Mouse (Mus musculus) gastrocnemius, adult 18-20 months (tissue): ENCODE data around the gene Pacs1. TPM values are rescaled to one million over a fixed set of nuclear protein-coding genes. Genes with fewer than 3 reads are reported as not detected.

Experiments used
- DNase-seq: peaks from one replicate; pipeline ENCODE4 v3.0.0; 2021; ENCODE audit warnings: low spot score
- long read RNA-seq, 2 experiments: library from polyadenylated mRNA; stranded (forward); transcript quantifications; one replicate each; pipeline ENCODE4 v2.0.0; 2021
- total RNA-seq, 2 experiments: library from RNA; stranded (reverse); gene quantifications; 2 replicates each; pipeline ENCODE4 v1.2.3; 2021

The Pacs1 gene
- total RNA-seq, result 1 to 10 TPM; 6.5 to 8.2 TPM
- long read RNA-seq, experiment 1, full-length matches to known transcripts, result 4 of 5 reads
- long read RNA-seq, experiment 1, partial matches to known transcripts, result 0 of 5 reads
- long read RNA-seq, experiment 1, other reads (novel, unspliced or antisense), result 1 of 5 reads
- long read RNA-seq, experiment 2, full-length matches to known transcripts, result 7 of 11 reads
- long read RNA-seq, experiment 2, partial matches to known transcripts, result 2 of 11 reads
- long read RNA-seq, experiment 2, other reads (novel, unspliced or antisense), result 2 of 11 reads

DNA sequence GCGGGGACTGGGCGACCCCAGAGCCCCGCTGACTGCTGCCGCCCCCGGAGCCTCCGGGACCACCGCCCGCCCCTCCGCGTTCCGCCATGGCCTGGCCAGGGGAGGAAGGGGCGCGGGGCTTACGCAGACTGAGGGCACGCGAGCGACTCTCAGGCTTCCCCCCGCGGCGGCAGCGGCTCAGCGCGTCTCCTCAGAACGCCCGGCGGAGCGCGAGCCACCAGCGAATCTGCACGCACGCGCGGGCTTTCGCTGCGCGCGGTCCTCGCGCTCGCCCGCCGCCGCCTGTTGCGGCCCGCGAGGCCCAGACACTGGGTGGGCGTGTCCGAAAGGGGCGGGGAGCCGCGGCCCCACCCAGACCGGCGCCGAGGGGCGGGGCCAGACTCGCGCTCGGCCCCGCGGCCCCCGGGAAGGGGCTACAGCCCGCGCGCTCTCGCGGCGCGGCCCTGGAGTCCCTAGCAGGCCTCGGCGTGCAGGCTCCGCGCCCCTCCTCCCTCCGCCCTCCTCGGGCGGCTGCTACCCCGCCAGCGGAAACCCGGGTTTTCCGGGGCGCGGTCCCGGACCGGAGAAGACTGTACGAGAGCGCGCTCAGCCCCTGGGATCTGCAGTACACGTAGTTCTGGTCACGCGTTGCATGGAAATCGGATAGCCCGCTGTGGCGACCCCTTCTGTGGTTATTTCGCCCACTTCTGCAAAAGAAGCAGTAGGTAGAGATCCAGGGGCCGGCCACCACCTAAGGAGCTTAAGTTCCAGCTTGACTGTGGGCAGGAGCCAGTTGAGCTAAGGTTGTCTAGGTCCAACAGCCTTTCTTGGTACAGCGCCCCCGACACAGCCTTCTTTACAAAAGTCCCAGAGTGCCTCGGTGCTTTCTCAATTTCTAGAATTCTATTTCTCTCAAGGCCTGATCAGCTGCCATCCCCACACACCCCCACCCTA lies at the start of gene Pacs1:
Pacs1 (minus strand) TSS at position 319 of the 933 bp plus-strand sequence.
- peak; percentile 78 for DNase-seq

DNA sequence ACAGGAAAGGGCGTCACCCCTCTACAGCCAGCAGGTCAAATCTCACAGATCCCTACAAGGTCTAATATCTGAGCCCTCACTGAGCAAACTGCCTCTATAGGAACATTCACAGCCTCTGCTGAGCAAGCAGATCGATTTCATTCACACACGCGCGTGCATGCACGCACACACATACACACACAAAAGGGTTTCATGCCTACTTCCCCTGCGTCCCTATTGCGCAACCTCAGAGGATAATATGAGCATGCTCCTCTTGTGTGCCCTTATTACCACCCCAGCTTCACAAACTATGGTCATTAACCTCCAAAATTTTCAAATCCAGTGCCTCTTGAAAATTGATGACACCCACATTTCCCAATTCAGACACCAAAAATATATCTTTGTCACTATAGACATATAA lies 40.3 kb upstream of the Pacs1 start:
- no peak for DNase-seq

DNA sequence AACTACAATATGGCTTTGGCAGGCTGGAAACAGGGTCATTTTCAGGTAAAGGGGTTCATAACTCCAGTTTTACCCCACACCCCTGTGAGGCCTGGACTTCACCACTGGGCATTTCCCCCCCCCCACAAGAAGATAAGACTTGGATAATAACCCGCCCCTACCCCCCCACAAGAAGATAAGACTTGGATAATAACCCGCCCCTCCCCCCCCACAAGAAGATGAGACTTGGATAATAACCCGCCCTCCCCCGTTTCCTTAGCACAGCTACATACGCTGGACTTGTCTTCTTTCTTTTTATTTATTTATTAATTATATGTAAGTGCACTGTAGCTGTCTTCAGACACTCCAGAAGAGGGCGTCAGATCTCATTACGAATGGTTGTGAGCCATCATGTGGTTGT lies 36.1 kb upstream of the Pacs1 start:
- DNase-seq, result no peak

DNA sequence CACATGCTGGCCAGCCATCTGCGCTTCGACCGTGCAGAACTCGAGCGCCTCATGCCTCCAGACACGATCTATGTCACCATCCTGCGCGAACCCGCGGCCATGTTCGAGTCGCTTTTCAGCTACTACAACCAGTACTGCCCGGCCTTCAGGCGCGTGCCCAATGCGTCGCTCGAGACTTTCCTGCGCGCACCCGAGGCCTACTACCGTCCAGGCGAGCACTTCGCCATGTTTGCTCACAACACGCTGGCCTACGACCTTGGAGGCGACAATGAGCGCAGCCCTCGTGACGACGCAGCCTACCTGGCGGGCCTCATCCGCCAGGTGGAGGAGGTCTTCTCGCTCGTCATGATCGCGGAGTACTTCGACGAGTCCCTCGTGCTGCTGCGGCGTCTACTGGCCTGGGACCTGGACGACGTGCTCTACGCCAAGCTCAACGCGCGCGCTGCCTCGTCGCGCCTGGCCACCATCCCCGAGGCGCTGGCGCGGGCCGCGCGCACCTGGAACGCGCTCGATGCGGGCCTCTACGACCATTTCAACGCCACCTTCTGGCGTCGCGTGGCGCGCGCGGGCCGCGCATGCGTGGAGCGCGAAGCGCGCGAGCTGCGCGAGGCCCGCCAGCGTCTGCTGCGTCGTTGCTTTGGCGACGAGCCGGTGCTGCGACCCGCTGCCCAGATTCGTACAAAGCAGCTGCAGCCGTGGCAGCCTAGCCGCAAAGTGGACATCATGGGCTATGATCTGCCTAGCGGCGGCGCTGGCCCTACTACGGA lies 34.2 kb upstream of the Pacs1 start:
- no peak for DNase-seq

DNA sequence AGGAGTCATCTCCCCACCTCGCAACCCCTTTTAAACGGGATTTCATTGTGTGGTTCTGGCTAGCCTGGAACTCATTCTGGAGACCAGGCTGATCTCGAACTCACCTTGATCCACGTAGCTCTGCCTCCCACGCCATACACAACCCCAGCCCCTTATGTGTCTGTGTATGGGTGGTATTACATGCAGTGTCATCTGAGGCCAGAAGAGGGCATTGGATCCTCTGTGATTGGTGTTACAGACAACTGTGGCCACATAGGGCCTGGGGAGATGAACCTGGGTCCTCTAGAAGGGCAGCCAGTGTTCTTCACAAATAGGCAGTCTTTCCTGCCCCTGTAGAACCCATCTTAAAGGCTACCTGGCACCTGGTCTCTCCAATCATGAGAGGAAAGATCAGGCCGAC lies 33.4 kb upstream of the Pacs1 start:
- DNase-seq, result no peak

DNA sequence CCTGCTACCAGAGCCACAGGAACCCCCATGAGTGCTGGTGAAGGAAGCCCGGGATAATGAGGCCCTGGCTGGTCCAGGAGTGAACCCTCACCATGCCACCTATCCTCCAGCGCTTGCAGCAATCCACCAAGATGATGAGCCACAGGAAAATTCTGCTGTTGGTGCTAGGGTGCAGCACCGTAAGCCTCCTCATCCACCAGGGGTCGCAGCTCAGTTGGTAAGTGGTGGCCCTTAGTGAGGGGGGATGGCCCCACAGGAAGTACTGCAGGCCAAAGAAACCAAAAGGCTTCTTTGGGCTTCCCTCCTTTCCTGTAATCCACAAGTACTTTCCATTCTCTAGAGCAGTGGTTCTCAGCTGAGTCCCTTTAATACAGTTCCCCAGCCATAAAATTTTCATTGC lies 29.5 kb upstream of the Pacs1 start:
- DNase-seq, result no peak

DNA sequence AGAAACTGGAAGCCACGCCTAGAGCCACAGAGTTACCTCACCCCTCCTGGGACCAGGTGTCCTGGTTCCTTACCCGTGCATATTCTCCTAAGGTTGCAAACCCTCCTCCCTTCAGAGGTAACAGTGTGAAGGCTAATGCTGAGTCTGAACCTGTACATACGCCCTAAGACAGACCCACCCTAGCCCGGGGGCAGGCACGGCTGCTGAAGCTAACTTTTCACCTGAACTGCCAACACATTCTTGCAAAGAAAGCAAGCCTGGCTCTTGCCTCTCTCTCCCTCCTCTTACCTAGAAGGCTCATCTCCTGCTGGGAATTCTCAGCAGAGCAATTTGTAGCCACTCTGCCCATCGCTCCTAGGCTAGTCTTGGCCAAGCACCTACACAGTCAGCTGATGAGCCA lies 27.7 kb upstream of the Pacs1 start:
- no peak for DNase-seq

DNA sequence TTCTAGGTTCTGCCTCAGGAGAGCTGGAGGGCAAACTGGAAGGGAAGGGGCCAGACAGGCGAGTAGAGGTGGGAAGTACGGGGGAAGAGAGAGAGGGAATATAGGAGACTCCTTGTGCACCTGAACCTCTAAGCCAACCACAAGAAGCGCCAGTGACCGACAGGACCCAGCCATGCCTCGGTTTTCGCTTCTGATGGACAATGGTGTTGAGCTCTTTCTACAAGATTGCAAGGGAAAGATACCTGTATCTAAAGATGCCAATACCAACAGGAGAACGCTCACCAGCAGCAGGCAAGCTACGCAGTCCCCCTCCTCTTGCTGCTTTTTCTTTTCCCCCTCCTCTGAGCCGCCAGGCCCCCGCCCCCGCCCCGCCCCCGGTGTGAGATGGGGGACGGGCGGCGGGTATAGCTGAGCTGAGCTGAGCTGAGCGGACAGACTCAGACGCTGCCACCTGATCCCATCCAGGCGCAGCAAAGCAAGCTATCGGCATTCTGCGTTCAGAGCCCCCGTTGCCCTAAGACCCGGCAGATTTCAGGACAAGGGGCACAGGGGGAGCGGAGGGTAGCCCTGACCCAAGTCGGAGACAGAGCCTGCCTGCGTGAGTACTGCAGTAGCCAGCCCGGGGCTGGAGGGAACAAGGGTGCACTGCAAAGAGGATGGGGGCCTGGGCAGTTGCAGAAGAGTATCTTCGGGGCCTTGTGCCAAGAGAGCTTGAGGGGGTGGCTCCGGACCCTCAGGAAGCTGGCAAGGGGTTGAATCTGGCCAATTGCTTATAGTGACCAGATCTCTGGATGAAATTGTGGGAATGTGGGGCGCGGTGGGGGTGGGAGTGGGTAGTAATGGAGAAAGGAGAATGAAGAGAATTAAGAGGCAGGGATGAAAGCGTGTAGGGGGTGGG lies 25.2 kb upstream of the Pacs1 start, which contains the start of gene Gal3st3:
Gal3st3 (plus strand) TSS at position 429 of the 898 bp plus-strand sequence.
- no peak for DNase-seq

DNA sequence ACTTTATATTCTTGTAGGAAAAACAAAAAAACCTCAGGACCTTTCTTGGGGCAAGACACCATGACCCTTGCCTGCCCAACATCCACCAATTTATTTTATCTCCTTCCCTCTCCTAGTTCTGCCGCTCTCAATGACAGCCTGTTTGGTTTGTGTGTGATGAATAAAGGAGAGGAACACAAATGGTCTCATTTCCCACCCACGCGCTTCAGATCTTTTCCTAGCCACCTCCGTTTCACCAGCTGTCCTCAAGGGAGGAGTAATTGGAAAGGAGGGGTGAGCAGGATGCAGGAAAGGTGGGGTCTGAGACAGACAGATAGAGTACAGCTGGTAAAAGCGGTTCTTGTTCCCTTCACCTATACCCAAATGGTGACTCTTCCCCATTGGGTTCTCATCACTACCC lies 23.7 kb upstream of the Pacs1 start:
- DNase-seq, result no peak

DNA sequence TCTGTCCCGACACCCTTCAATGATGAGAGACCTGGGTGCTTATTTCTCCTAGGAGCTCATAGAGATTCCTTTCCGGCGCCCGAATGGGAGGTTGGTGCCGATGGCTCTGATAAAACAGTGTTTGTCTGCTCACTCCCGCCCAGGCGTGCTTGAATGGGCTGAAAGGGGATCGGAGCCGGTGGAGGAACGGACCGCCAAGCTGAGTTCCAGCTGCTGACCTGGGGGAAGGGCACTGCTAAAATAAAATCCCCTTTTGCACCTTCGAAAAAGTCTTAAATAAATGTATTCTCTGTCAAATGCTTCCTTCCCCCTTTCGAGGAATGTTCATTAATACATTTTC lies 22.8 kb upstream of the Pacs1 start:
- DNase-seq, result no peak

DNA sequence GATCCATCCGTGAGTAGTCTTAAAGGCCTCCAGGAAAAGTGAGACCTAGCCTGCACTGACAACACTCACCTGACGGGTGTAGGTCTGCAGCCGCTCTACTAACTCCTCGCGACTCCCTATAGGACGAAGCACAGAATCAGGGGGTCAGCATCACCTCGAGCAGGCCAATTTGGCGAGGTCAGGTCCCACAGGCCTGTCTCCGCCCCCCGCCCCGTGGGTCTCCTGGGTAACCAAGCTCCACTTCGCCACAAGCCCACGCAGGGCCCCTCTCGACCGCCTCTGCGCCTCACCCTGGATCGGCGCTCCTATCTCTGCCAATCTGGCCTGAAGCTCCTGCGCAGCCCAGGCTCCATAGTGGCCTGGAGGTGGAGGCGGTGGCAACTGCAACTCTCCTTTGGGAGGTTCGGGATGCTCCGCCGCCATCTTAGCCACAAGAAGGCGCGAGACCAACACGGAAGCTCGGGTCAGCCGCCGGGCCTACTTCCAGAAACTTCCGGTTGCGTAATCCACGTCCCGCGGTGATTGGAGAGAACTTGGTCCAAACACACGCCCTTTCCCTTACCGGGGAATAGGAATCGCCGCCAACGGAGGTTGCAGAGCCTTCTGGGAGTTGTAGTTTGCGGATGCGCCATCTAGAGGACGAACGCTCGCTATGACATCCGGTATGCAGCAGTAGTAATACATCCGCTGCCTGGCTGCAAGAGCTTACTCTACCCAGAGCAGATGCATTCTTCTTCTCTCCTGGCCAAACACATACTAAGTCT lies 22.2 kb upstream of the Pacs1 start, which contains the start of gene Sf3b2:
Sf3b2 (minus strand) TSS at position 484 of the 764 bp plus-strand sequence.
- peak; percentile 99 for DNase-seq

DNA sequence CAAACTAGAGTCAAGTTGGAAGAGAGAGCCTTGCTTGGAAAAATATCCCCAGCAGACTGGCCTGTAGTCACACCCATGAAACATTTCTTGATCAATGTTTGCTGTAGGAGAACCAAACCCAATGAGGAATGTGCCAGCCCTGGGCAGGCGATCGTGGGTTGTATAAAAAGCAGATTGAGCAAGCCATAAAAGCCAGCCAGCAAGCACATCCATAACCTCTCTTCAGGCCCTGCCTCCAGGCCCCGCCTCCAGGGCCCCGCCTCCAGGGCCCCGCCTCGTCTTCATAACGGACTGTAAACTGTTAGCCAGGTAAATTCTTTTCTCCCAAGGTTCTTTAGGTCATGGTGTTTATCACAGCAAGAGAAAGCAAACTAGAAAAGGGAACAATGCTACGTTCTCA lies 5.5 kb upstream of the Pacs1 start:
- DNase-seq, result no peak

DNA sequence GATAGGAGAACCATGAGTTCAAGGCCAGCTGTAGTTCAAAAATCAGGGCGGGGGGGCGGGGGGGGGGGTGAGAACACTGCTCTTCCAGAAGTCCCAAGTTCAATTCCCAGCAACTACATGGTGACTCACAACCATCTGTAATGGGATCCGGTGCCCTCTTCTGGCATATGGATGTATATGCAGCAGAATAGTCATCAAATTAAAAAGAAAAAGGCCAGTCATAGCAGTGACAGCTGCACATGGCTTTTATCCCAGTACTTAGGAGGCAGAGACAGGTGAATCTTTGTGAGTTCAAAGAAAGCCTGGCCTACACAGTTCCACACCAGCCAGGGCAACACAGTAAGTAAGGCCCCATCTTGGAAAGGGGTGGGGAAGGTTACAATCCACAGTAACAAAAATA lies 4.2 kb upstream of the Pacs1 start:
- DNase-seq, result no peak

DNA sequence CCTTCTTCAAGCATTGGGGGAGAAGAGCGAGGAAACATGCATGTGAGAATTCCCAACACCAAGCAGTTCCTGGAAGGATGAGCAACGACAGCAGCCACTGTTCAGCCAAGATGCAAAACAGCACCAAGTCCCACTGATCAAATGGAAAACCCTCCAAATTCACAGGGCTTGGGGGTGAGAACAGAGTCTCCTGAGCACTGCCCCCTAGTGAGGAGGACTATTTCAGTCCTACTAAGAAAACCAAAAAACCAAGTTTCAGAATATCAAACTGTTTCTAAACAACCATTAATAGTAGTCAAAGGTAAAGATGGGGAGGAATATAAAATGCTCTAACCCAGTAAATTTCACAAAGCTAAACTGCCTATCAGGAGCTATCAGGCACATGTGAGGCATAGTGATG lies 3.6 kb upstream of the Pacs1 start:
- DNase-seq, result no peak

DNA sequence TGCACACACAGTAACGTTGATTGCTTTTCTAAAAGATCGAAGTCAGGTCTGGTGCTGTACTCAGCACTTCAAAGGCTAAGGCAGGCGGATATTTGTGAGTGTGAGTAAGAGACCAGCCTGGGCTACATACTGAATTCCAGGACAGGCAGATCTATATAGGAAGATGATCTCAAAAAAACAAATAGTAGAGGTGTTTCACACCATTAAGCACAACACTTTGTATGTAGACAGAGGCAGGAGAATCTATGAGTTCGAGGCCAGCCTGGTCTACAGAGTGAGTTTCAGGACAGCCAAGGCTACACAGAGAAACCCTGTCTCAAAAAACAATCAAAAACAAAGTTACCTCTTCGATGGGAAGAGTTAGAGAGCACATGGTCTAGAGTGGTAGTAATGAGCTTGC lies 2.8 kb upstream of the Pacs1 start:
- no peak for DNase-seq

DNA sequence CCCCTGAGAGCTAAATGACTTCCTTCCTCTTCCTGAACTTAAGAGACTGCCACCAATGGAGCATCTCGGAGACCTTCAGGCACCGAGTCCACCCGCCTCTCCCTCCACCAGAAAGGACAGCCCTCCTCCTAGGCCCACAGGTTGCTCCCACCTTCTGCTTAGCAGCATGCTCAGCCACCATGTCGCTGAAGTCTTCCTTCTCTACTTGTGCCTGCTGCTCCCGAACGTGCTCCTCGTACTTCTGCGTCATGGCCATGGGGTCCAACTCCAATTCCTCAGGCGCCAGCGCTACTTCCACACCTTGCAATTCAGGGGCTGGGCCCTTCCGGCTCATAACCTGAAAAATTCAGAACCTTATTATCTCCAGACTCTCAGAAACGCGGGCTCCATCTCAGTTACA lies 1.7 kb upstream of the Pacs1 start:
- no peak for DNase-seq

DNA sequence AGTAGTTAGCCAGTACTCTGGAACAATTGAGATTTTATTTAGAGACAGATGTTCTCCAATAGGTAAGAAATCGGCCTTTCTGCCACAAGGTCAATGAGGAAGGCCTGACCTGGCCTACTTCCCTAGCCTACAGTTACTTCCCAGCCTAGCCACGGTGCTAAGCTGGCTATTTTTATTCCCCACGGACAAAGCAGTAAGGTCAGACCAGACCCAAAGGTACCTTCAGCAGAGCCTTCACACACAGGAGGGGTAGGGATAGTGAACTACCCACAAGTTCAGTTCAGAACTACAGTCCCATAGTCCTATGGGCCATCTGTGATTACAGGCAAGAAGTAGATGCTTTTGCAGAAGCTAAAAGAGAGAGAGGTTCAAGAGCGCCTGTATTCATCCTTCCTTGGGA lies 997 bp upstream of the Pacs1 start:
- DNase-seq, result no peak

DNA sequence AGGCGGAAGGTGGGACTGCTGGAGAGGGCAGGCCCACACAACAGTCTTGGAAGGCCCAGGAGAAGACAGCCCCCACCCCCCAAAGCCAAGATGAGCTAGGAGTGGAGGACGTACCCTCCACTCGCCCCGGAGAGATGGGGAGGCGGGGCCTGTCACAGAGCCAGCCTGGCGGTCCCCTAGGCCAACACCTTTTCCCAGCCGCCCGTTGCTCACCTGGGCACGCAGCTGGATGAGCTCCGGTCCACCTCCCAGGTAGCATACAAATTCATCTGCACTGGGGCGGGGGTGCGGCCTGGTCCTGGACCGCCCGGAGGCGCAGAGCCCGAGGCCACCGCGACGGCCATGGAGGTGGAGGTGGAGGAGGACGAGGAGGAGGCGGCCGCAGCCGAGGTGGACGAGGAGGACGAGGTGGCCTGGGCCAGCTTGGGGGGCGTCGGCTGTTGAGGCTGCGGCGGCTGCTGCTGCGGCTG lies 558 bp downstream of the Pacs1 start:
- DNase-seq, result peak; percentile 17

DNA sequence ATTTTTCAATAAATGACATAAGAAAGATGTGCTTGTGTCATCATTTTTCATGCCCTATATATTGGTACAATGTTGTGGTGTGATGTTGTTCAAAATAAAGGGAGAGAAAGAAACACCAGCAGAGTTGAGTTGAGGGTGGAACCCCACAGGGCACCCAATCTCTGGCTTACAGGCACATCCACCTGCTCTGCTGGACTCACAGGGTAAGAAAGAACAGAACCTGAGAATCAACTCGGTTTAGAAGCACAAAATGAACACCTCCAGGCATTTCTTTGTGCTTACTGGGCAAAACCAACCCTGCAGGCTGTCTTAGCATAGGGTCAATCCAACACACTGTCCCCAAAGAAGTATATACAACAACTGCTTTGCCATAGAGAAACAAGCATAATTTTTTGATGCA lies 1.5 kb downstream of the Pacs1 start:
- DNase-seq, result no peak

DNA sequence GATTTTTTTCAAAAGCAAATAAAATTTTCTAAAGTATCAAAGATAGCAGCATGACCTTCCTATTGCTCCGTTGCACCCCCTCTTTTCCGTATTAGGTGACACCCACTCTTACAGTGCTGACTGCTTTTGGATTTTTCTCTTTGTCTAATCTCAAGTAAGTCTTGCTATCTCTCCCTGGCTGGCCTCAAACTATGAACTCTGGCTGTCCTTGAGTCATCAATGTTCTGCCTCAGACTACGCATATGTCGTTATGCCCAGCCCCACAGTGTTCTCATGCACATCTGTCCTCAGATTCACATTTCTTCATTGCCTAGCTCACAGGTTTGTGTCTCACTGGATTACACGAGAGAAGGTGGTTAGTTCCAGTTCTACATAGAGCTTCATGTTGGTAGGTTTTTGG lies 3.5 kb downstream of the Pacs1 start:
- no peak for DNase-seq
